Mouse (Mus musculus): ENCODE data around the gene Zbtb22.

DNA sequence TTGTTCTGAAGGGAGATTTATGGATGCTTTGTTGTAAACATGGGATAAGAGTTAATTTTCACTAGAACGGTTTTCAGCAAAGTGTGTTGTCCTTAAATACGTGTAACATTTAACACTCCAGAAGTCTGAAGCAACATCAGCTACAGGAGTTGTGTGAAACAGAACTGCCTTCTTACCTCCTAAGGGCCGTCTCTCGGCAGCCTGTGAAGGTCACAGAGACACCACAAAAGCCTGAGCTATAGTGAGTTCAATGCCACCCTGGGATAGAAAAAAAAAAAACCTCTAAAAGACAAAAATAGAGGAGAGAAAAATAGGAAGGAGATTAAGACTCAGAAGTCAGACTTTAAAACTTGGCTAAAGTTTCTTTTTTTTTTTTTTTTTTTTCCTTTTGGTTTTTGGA, 13.6 kb upstream of the Zbtb22 start:
- TF ChIP-seq CTCF (IDR thresholded peaks at IDR 0.05; ENCODE audit: insufficient read depth, low read length), result no peak
- no peak for TF ChIP-seq POLR2A (IDR thresholded peaks at IDR 0.05; ENCODE audit: borderline replicate concordance, extremely low read depth, low read depth, low read length)
